Mouse (Mus musculus) myocyte (in vitro differentiated cells): Measurements from ENCODE around the gene Hydin. TPM values are rescaled to one million over a fixed set of nuclear protein-coding genes. Genes with fewer than 3 reads are reported as not detected.

Experiments
- H3K27me3 ChIP-seq: one replicate; pipeline ENCODE4 v1.6.1; 2011; ENCODE audit not compliant: control insufficient read depth, insufficient read depth, insufficient read length
- H3K36me3 ChIP-seq: one replicate; pipeline ENCODE4 v1.6.1; 2011; ENCODE audit not compliant: control insufficient read depth, insufficient read depth
- H3K4me2 ChIP-seq: one replicate; pipeline ENCODE4 v1.6.1; 2011; ENCODE audit warnings: low read depth, control low read depth
- H3K4me3 ChIP-seq: one replicate; pipeline ENCODE4 v1.5.1; 2011; ENCODE audit warnings: mild to moderate bottlenecking, control low read depth, moderate library complexity
- H3K79me2 ChIP-seq: one replicate; pipeline ENCODE4 v1.6.1; 2011; ENCODE audit not compliant: control insufficient read depth, insufficient read depth
- H3ac ChIP-seq: one replicate; pipeline ENCODE4 v1.6.1; 2011; ENCODE audit not compliant: control insufficient read depth, insufficient read length
- CEBPB ChIP-seq: IDR thresholded peaks from 2 replicates; pipeline ENCODE4 v1.6.1; 2011; ENCODE audit warnings: mild to moderate bottlenecking, moderate library complexity; ENCODE audit not compliant: poor library complexity, insufficient read depth, severe bottlenecking
- E2F4 ChIP-seq: IDR thresholded peaks from one replicate; pipeline ENCODE4 v1.6.1; 2011; ENCODE audit warnings: mild to moderate bottlenecking, control low read depth, moderate library complexity; ENCODE audit not compliant: insufficient read depth
- MAX ChIP-seq: IDR thresholded peaks from one replicate; pipeline ENCODE4 v1.6.1; 2011; ENCODE audit warnings: low read depth, mild to moderate bottlenecking, control low read depth
- MYOD1 ChIP-seq, 3 experiments: IDR thresholded peaks; one replicate each; pipeline ENCODE4 v1.6.1; 2011; ENCODE audit warnings: control low read depth in 2 of 3, low read depth in 2 of 3, mild to moderate bottlenecking in 2 of 3, moderate library complexity in 1 of 3; ENCODE audit not compliant: insufficient read length in 2 of 3, control insufficient read depth in 1 of 3
- MYOG ChIP-seq, 3 experiments: IDR thresholded peaks; one replicate each; pipeline ENCODE4 v1.6.1; 2011; ENCODE audit warnings: control low read depth in 2 of 3, low read depth in 2 of 3, mild to moderate bottlenecking in 2 of 3; ENCODE audit not compliant: insufficient read length in 2 of 3, control insufficient read depth in 1 of 3, insufficient read depth in 1 of 3
- POLR2A ChIP-seq: IDR thresholded peaks from one replicate; pipeline ENCODE4 v1.6.1; 2011; ENCODE audit warnings: low read depth, mild to moderate bottlenecking, control low read depth, moderate library complexity; ENCODE audit not compliant: insufficient read length
- POLR2AphosphoS2 ChIP-seq: IDR thresholded peaks from one replicate; pipeline ENCODE4 v1.6.1; 2011; ENCODE audit warnings: low read depth, control low read depth; ENCODE audit not compliant: insufficient read length
- REST ChIP-seq: IDR thresholded peaks from one replicate; pipeline ENCODE4 v1.6.1; 2011; ENCODE audit warnings: mild to moderate bottlenecking, control low read depth, moderate library complexity; ENCODE audit not compliant: insufficient read depth, insufficient read length
- SRF ChIP-seq: IDR thresholded peaks from one replicate; pipeline ENCODE4 v1.6.1; 2011; ENCODE audit warnings: low read depth; ENCODE audit not compliant: control insufficient read depth, insufficient read length
- TCF12 ChIP-seq: IDR thresholded peaks from one replicate; pipeline ENCODE4 v1.6.1; 2011; ENCODE audit warnings: mild to moderate bottlenecking, control low read depth; ENCODE audit not compliant: poor library complexity, insufficient read depth, severe bottlenecking
- TCF3 ChIP-seq: IDR thresholded peaks from one replicate; pipeline ENCODE4 v1.6.1; 2011; ENCODE audit warnings: low read depth, control low read depth; ENCODE audit not compliant: insufficient read length
- USF1 ChIP-seq: IDR thresholded peaks from one replicate; pipeline ENCODE4 v1.6.1; 2011; ENCODE audit warnings: low read depth, mild to moderate bottlenecking, control low read depth, moderate library complexity
- polyA plus RNA-seq: library from polyadenylated mRNA; unstranded; fragments of >200 nt; fragmentation: generic; extraction: Trizol; gene quantifications from one replicate; pipeline ENCODE4 v1.2.1, GENCODE M21; 2012; ENCODE audit warnings: missing spikeins

The Hydin gene
- polyA plus RNA-seq, 1 experiment: 0.01 TPM

DNA sequence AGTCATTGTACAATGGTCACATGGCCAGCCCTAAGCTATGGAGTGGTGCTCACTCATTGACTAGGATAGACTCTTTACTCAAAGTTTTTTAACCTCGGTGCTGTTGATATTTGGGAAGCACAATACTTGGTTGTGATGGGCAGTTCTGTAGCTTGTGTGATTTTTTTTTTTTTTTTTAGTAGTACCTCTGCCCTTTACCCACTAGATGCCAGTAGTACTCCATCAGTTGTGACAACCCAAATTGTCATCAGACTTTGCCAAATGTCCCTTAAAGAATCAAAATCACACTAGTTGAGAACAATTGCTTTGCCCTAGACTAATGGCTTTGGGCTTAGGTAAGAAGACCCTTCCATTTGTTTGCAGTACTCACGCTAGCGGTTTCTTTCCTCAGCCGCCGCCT, 353.1 kb downstream of the Hydin start:
- Histone ChIP-seq H3K79me2 (peaks cover 59% of the 10 kb centered on the region), H3K4me2 (peak overlapping the region; percentile 91), H3K4me3 (peak overlapping the region; percentile 53), H3ac (no peak overlapping the region), H3K36me3 (no peaks in the 10 kb centered on the region), H3K27me3 (peaks cover 6% of the 10 kb centered on the region)
- no peak for TF ChIP-seq POLR2A
- no peak for TF ChIP-seq REST
- TF ChIP-seq MYOD1 (IDR thresholded peaks at IDR 0.05; ENCODE audit: control insufficient read depth in 1 of 3, insufficient read length in 2 of 3, low read depth in 2 of 3): no peak
- no peak for TF ChIP-seq SRF

DNA sequence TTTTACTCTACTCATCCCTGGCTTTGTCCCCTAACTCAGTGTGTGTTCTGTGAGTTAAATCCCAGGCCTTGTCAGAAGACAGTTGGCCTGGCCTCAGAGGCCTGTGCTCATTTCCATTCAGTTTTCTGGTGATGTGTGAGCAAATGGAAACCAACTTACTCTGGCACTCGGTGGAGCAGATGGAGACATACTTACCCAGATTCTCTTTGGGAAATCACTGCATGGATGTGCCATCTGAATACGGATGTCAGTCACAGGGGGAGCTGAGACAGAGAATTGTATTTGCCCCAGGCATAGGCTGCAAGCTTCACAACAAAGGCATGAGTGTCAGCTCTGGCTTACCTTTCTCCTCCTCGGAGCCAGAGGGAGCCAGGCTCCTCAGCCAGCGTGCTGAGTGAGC, 359.7 kb downstream of the Hydin start:
- TF ChIP-seq REST (no peak), USF1 (no peak), SRF (no peak), MAX (no peak), POLR2AphosphoS2 (no peak), E2F4 (no peak), MYOD1 (IDR thresholded peaks at IDR 0.05; ENCODE audit: control insufficient read depth in 1 of 3, insufficient read length in 2 of 3, low read depth in 2 of 3) (no peak), MYOG (IDR thresholded peaks at IDR 0.05; ENCODE audit: control insufficient read depth in 1 of 3, insufficient read depth in 1 of 3, insufficient read length in 2 of 3, low read depth in 2 of 3) (no peak), TCF12 (no peak), CEBPB (no peak), POLR2A (no peak), TCF3 (no peak)
- H3K27me3 ChIP-seq: no peaks in the 10 kb centered on the region
- H3ac ChIP-seq: no peak overlapping the region
- H3K36me3 ChIP-seq: no peaks in the 10 kb centered on the region
- peaks cover 69% of the 10 kb centered on the region for H3K79me2 ChIP-seq
- H3K4me3 ChIP-seq: no peak overlapping the region
- H3K4me2 ChIP-seq: no peak overlapping the region

DNA sequence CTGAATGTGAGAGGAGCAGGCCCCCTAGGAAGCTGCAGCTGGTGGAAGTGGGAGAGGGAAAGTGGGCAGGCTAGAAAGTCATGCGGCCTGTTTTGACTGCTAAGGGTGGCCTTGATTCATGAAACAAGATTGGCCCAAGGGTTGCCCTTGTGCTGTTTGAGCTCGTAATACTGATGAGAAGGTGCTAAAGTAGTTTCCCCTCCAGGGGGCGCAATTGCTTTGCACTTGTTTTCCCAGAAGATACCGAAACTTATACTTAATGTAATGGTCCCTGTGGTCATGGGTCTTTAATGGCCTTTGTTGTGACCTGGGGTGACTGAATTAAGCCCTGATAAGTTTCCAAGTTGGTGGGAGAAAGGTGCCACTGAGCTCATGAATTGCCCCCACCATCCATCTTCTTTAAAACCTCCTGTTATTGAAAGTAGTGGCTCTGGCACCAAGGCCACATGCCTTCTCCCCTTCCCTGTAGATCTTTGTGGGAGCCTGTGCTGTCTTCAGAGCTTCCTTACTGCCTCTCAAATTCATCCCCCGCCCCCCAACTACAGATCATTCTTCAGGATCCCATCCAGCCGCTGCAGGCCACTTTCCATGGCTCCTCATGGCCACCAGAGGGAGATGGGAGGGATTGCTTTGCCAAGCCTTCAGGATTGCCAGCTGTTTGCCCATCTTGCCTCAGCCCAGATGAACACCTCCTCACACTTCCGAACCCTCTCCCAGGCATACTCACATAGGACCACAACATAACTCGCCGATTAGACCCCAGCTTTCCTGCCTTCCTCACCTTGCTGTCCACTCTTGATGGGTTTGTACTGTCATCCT, 362.7 kb downstream of the Hydin start:
- Histone ChIP-seq H3ac (no peak overlapping the region), H3K4me3 (no peak overlapping the region), H3K4me2 (peak overlapping the region; percentile 1), H3K27me3 (no peaks in the 10 kb centered on the region), H3K36me3 (peaks cover 18% of the 10 kb centered on the region), H3K79me2 (peaks cover 42% of the 10 kb centered on the region)
- TF ChIP-seq MYOD1 (IDR thresholded peaks at IDR 0.05; ENCODE audit: control insufficient read depth in 1 of 3, insufficient read length in 2 of 3, low read depth in 2 of 3): peak in 1 of 3 experiments; percentile 26
- TF ChIP-seq MYOG (IDR thresholded peaks at IDR 0.05; ENCODE audit: control insufficient read depth in 1 of 3, insufficient read depth in 1 of 3, insufficient read length in 2 of 3, low read depth in 2 of 3): peak in 1 of 3 experiments; percentile 27
- TF ChIP-seq CEBPB: peak; percentile 73; the same call in 1 of the 2 replicates
- TF ChIP-seq MAX: no peak

DNA sequence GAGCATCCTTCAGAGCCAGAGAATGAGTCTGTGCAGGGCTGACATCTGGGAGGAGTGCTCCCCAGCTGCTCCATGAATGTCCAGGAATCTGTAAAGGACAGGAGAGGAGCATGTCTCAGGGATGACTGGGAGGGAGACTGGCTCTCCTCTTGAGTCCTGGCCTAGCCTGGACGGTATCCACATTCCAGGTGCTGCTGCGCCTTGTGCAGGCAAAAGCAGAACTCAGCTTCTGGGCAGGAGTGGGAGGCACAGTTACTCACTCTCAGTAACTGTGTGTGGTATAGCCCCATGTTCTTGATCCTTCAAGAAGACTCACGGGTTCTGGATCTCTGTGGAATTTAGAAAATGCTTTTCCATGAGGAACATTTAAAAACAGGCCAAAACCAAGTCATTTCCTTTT, 363.3 kb downstream of the Hydin start:
- no peaks in the 10 kb centered on the region for H3K27me3 ChIP-seq
- H3K36me3 ChIP-seq: peaks cover 23% of the 10 kb centered on the region
- peaks cover 36% of the 10 kb centered on the region for H3K79me2 ChIP-seq
- H3K4me3 ChIP-seq: no peak overlapping the region
- H3K4me2 ChIP-seq: peak overlapping the region; percentile 1
- no peak overlapping the region for H3ac ChIP-seq
- no peak for TF ChIP-seq TCF3

DNA sequence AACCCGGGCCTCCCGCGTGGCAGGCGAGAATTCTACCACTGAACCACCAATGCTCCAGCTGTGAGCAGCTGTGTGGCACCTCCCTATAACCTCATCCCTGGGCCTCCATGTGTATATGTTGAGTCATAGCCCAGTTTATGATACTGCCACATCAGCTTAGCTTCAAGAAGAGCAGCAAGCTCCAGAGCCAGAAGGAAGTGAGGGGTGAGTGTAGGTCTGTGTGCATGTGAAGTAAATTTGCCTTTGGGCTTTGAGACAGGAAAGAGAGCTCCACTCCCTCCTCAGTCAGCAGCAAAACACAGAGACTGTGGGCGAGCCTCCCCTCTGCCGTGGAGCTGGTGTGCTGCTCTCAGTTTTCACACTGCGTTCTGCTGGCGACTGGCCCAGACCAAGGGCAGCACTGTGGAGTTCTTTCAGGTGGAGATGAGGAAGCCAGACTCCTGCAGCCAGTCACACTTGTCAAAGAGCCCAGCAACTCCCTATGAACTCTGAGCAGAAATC, 363.8 kb downstream of the Hydin start:
- H3K27me3 ChIP-seq: no peaks in the 10 kb centered on the region
- H3K4me2 ChIP-seq: peak overlapping the region; percentile 64
- TF ChIP-seq TCF12: no peak
- TF ChIP-seq MYOG (IDR thresholded peaks at IDR 0.05; ENCODE audit: control insufficient read depth in 1 of 3, insufficient read depth in 1 of 3, insufficient read length in 2 of 3, low read depth in 2 of 3): no peak
- TF ChIP-seq MYOD1 (IDR thresholded peaks at IDR 0.05; ENCODE audit: control insufficient read depth in 1 of 3, insufficient read length in 2 of 3, low read depth in 2 of 3): no peak
- TF ChIP-seq POLR2AphosphoS2: peak; percentile 97
- TF ChIP-seq POLR2A: peak; percentile 65
- TF ChIP-seq E2F4: no peak
- TF ChIP-seq REST: no peak
- no peak for TF ChIP-seq MAX
- TF ChIP-seq TCF3: no peak
- no peak for TF ChIP-seq USF1
- no peak for TF ChIP-seq SRF
- no peak for TF ChIP-seq CEBPB
- H3K79me2 ChIP-seq: peaks cover 31% of the 10 kb centered on the region
- no peak overlapping the region for H3ac ChIP-seq
- H3K36me3 ChIP-seq: peaks cover 26% of the 10 kb centered on the region
- no peak overlapping the region for H3K4me3 ChIP-seq
